Mouse (Mus musculus) C2C12 (cell line): ENCODE measurements around the gene Ap4e1. TPM values are rescaled to one million over a fixed set of nuclear protein-coding genes. Genes with fewer than 3 reads are reported as not detected.
A peak's percentile ranks its signal among the peaks of the same experiment; 100 is the strongest.

ENCODE experiments used
- H3K27me3 ChIP-seq: one replicate; pipeline ENCODE4 v1.6.1; 2011; ENCODE audit not compliant: control insufficient read depth, insufficient read depth, insufficient read length
- H3K36me3 ChIP-seq: one replicate; pipeline ENCODE4 v1.6.1; 2011; ENCODE audit not compliant: control insufficient read depth, insufficient read depth
- H3K4me3 ChIP-seq: one replicate; pipeline ENCODE4 v1.5.1; 2011; ENCODE audit warnings: mild to moderate bottlenecking, control low read depth; ENCODE audit not compliant: poor library complexity, insufficient read depth, severe bottlenecking
- H3K79me2 ChIP-seq: one replicate; pipeline ENCODE4 v1.6.1; 2011; ENCODE audit not compliant: control insufficient read depth, insufficient read depth
- H3K79me3 ChIP-seq: one replicate; pipeline ENCODE4 v1.6.1; 2011; ENCODE audit warnings: low read depth, control low read depth
- H3ac ChIP-seq: one replicate; pipeline ENCODE3; 2011; ENCODE audit warnings: low read depth; ENCODE audit not compliant: control insufficient read depth, insufficient read length
- CEBPB ChIP-seq: IDR thresholded peaks from one replicate; pipeline ENCODE4 v1.6.1; 2011; ENCODE audit warnings: low read depth, mild to moderate bottlenecking, control low read depth, moderate library complexity
- CTCF ChIP-seq: IDR thresholded peaks from one replicate; pipeline ENCODE4 v1.5.1; 2011; ENCODE audit not compliant: control insufficient read depth, insufficient read depth, insufficient read length
- FOSL1 ChIP-seq: IDR thresholded peaks from one replicate; pipeline ENCODE4 v1.8.0; 2011; ENCODE audit warnings: mild to moderate bottlenecking, low read length; ENCODE audit not compliant: poor library complexity, insufficient read depth, severe bottlenecking
- MAX ChIP-seq: IDR thresholded peaks from one replicate; pipeline ENCODE4 v1.6.1; 2011; ENCODE audit warnings: mild to moderate bottlenecking, control low read depth
- MYOD1 ChIP-seq: IDR thresholded peaks from one replicate; pipeline ENCODE4 v1.6.1; 2011; ENCODE audit warnings: low read depth; ENCODE audit not compliant: control insufficient read depth, insufficient read length
- MYOG ChIP-seq: IDR thresholded peaks from one replicate; pipeline ENCODE4 v1.6.1; 2011; ENCODE audit not compliant: control insufficient read depth, insufficient read length; ENCODE audit errors: extremely low read depth
- USF1 ChIP-seq: IDR thresholded peaks from one replicate; pipeline ENCODE4 v1.6.1; 2011; ENCODE audit warnings: low read depth, mild to moderate bottlenecking, control low read depth, moderate library complexity
- polyA plus RNA-seq: library from polyadenylated mRNA; unstranded; fragments of >200 nt; fragmentation: generic; extraction: Trizol; gene quantifications from one replicate; pipeline ENCODE4 v1.2.1, GENCODE M21; 2012; ENCODE audit warnings: missing spikeins

Gene Ap4e1
- polyA plus RNA-seq, 1 experiment = 2.6 TPM

DNA sequence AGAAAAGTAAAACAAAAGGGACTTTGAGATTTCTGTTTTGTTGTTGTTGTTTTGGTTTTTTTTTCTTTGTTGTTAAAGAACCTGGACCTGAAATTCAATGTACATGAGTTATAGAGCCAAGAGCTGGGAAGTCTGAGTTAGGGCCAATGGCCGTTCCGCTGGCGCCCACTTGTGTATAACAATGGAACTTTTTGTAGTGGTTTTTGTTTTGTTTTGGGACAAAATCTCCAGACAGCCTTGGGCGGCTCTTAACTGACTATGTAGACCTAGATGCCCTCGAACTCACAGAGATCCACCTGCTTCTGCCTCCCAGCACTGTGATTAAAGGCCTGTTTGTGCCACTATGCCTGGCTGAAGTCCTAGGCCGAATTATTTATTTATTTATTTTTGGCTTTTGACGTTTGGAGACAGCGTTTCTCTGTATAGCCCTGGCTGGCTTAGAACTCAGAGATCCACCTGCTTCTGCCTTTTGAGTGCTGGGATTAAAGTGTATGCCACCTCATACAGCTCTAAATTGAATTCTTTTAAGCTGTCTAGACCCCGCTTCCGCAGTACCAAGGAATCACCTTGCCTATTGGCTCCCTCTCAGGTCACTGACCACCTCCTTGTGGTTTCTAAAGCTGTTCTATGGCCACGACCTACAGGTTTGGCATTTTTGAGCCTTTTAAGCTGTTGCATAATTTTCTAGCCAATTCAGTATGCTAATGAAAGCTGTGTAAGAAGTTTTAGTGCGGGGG, 1.7 kb upstream of the Ap4e1 start:
- Histone ChIP-seq H3ac (peak overlapping the region; percentile 56), H3K27me3 (no peaks in the 10 kb centered on the region), H3K79me2 (peaks cover 32% of the 10 kb centered on the region), H3K79me3 (peaks cover 17% of the 10 kb centered on the region), H3K36me3 (peaks cover 3% of the 10 kb centered on the region), H3K4me3 (no peak overlapping the region)
- peak; percentile 27 for TF ChIP-seq CTCF
- no peak for TF ChIP-seq MYOD1
- no peak for TF ChIP-seq MAX
- TF ChIP-seq MYOG = no peak
- TF ChIP-seq CEBPB = peak; percentile 21
- TF ChIP-seq FOSL1 = no peak
- TF ChIP-seq USF1 = no peak

DNA sequence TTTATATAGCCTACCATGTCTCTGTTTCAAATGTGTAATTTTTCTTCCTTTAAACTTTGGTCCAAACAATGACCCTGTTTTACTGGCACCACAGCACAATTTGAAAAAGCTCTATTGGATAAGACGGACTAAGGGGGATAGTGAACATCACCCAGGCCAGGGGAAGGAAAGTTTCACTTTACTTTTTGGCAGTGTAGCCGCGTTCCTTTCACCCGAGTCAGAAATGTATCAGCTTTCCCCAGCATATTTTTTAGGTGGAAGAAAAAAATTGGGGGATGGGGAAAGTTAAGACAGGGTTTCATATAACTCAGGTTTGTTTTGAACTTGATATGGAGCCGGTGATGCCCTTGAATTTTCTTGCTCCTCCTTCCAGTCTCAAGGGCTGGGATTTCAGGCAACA, 1.0 kb upstream of the Ap4e1 start:
- Histone ChIP-seq H3ac (no peak overlapping the region), H3K36me3 (peaks cover 9% of the 10 kb centered on the region), H3K79me2 (peaks cover 33% of the 10 kb centered on the region), H3K27me3 (no peaks in the 10 kb centered on the region), H3K4me3 (no peak overlapping the region), H3K79me3 (peaks cover 17% of the 10 kb centered on the region)
- TF ChIP-seq MAX (peak; percentile 11), CTCF (no peak), FOSL1 (peak; percentile 21)

DNA sequence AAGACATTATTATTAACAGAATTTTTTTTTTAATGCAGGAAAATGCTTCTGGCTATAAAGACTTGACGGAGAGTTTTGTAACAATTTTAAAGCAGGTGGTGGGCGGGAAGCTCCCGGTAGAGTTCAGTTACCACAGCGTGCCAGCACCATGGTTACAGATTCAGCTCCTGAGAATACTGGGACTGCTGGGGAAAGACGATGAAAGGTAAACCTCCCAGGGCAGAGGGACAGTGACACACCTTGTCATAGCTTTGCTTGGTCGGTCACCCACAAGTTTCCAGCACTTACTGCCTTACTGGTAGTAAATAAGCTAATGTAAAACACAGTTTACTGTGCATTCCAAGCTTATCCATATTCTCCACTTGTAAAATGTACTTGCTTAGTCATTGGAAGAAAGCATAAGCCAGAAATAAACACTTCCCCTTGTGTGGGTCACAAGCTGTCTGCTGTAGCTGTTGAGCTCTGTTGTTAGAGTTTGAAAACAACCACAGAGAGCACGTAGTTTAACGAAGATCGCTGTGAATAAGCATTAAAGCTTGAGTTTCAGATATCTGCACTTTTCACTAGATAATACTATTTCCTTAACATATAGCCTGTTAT, 26.6 kb downstream of the Ap4e1 start:
- Histone ChIP-seq H3K27me3 (no peaks in the 10 kb centered on the region), H3K79me3 (no peaks in the 10 kb centered on the region), H3K36me3 (peaks cover 34% of the 10 kb centered on the region), H3K4me3 (no peak overlapping the region), H3ac (no peak overlapping the region), H3K79me2 (no peaks in the 10 kb centered on the region)
- TF ChIP-seq USF1 (no peak), CEBPB (no peak)

DNA sequence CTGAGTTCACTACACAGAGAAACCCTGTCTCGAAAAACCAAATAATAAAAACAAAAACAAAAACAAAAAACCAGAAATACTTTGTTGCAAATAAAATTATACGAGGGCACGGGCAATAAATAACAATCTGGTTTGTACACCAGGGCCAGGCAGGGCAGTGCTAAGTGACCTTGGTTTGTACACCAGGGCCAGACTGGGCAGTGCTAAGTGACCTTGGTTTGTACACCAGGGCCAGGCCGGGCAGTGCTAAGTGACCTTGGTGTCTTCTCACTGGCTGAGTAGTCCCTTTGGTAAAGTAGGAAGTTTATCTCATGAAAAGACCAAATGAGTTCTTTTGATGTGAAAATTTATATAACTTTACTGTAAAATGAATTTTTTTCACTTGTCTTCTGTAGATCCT, 28.8 kb downstream of the Ap4e1 start:
- H3ac ChIP-seq = no peak overlapping the region
- TF ChIP-seq FOSL1 = no peak
- TF ChIP-seq USF1 = no peak
- no peak for TF ChIP-seq MYOG
- TF ChIP-seq CEBPB = no peak
- TF ChIP-seq MAX = no peak
- TF ChIP-seq CTCF = no peak
- H3K36me3 ChIP-seq = peaks cover 38% of the 10 kb centered on the region

DNA sequence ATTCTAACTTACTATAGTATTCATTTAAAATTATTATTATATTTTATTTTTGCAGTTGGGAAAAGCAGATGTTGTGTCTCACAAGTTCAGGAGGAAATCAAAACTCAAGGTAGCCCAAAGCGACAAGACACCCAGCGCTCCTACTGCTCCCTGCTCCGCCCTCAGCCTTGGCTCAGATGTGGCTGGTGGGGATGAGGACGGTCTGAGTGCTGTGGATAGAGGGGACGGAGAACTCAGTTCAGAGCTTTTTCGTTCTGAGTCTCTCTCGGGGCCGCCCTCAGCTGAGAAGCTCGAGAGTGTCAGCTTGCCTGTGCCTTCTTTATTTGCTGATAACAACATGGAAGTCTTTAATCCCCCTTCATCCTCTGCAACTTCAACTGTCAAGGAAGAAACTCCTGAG, 53.0 kb downstream of the Ap4e1 start:
- Histone ChIP-seq H3K36me3 (peaks cover 72% of the 10 kb centered on the region), H3K4me3 (no peak overlapping the region), H3K79me3 (no peaks in the 10 kb centered on the region), H3K27me3 (no peaks in the 10 kb centered on the region), H3ac (no peak overlapping the region), H3K79me2 (no peaks in the 10 kb centered on the region)
- no peak for TF ChIP-seq MYOG
- TF ChIP-seq MYOD1 = no peak
- no peak for TF ChIP-seq FOSL1
- no peak for TF ChIP-seq CEBPB
- TF ChIP-seq MAX = no peak
- no peak for TF ChIP-seq USF1
- no peak for TF ChIP-seq CTCF

More for the DNA sequence above, 28.8 kb downstream of the Ap4e1 start:
- no peak overlapping the region for H3K4me3 ChIP-seq
- no peaks in the 10 kb centered on the region for H3K79me2 ChIP-seq
- no peaks in the 10 kb centered on the region for H3K79me3 ChIP-seq
- H3K27me3 ChIP-seq = no peaks in the 10 kb centered on the region

DNA sequence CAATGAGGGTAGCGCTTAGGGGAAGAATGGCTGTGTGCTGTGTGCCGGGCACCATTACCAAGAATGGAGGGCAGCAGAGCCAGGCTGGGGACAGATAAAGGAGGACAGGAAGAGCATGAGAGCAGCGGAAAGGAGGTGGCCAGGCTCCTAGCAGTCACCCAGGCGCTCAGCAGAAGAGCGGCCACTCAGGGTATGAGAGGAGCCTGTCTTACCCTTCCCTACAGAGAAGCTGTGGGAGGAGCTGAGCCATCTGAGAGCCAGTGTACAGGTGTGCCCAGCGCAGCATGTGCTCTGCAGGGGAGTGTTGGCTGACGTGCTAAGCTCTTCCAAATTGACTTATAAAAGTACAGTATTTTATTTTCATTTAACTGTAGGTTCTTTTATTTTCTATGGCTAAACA, 60.3 kb downstream of the Ap4e1 start:
- TF ChIP-seq MYOD1 (no peak), CEBPB (no peak), MYOG (no peak), MAX (no peak), CTCF (no peak), USF1 (no peak), FOSL1 (no peak)
- H3K79me3 ChIP-seq = no peaks in the 10 kb centered on the region
- H3ac ChIP-seq = no peak overlapping the region

More for the DNA sequence above, 60.3 kb downstream of the Ap4e1 start:
- Histone ChIP-seq H3K79me2 (no peaks in the 10 kb centered on the region), H3K36me3 (peaks cover 30% of the 10 kb centered on the region), H3K27me3 (no peaks in the 10 kb centered on the region), H3K4me3 (no peak overlapping the region)
